Mouse (Mus musculus) ovary, postnatal 14 days (tissue): ENCODE data around the gene Gm10153.
A peak's percentile ranks its signal among the peaks of the same experiment; 100 is the strongest.
"Not testable (repeated sequence)": the region's sequence is repeated elsewhere in the genome, so short reads cannot be mapped to it uniquely, and the experiment has no call there.

Experiments
- DNase-seq: peaks from one replicate; pipeline ENCODE4 v3.0.0; 2022; ENCODE audit warnings: low spot score

Gm10153 gene

GRCm38 (mm10) chr7:142190289-142190688, at the start of gene Gm10153:
TSS of gene Gm10153 (minus strand) at chr7:142190389.
- no peak for DNase-seq

GRCm38 (mm10) chr7:142231540-142231939, 41.4 kb upstream of the Gm10153 start:
- DNase-seq, result no peak

- not testable (repeated sequence) for DNase-seq
Observed at GRCm38 (mm10) chr7:142229871-142230270, 39.7 kb upstream of the Gm10153 start, which contains the start of gene Krtap5-5. TSS of gene Krtap5-5 (minus strand) at chr7:142229971.

GRCm38 (mm10) chr7:142224518-142224917, 34.3 kb upstream of the Gm10153 start:
- no peak for DNase-seq

- not testable (repeated sequence) for DNase-seq
Observed at GRCm38 (mm10) chr7:142212136-142212535, 21.9 kb upstream of the Gm10153 start.

- DNase-seq, result no peak
Observed at GRCm38 (mm10) chr7:142211559-142211958, 21.4 kb upstream of the Gm10153 start, which contains the start of gene Gm7579. TSS of gene Gm7579 (plus strand) at chr7:142211859.

GRCm38 (mm10) chr7:142206891-142207290, 16.7 kb upstream of the Gm10153 start:
- not testable (repeated sequence) for DNase-seq

GRCm38 (mm10) chr7:142205488-142205887, 15.3 kb upstream of the Gm10153 start:
- DNase-seq, result no peak

GRCm38 (mm10) chr7:142201064-142201463, 10.9 kb upstream of the Gm10153 start, which contains the start of gene Krtap5-3:
TSS of gene Krtap5-3 (plus strand) at chr7:142201364.
- no peak for DNase-seq

- DNase-seq, result no peak
Observed at GRCm38 (mm10) chr7:142198748-142199147, 8.6 kb upstream of the Gm10153 start.

- DNase-seq, result no peak
Observed at GRCm38 (mm10) chr7:142188156-142188555, 2.0 kb downstream of the Gm10153 start.

GRCm38 (mm10) chr7:142181021-142181420, 9.2 kb downstream of the Gm10153 start:
- DNase-seq, result no peak

GRCm38 (mm10) chr7:142178685-142179084, 11.5 kb downstream of the Gm10153 start:
- DNase-seq, result no peak

- not testable (repeated sequence) for DNase-seq
Observed at GRCm38 (mm10) chr7:142175905-142176304, 14.3 kb downstream of the Gm10153 start, which contains the start of gene Krtap5-2. TSS of gene Krtap5-2 (minus strand) at chr7:142176005.

GRCm38 (mm10) chr7:142169836-142170235, 20.4 kb downstream of the Gm10153 start:
- no peak for DNase-seq

GRCm38 (mm10) chr7:142165639-142166038, 24.6 kb downstream of the Gm10153 start, which contains the start of gene Gm4553:
TSS of gene Gm4553 (minus strand) at chr7:142165739.
- DNase-seq, result not testable (repeated sequence)

GRCm38 (mm10) chr7:142159366-142159765, 30.8 kb downstream of the Gm10153 start:
- DNase-seq, result no peak

GRCm38 (mm10) chr7:142157013-142157412, 33.2 kb downstream of the Gm10153 start, which contains the start of gene Gm29735:
TSS of gene Gm29735 (minus strand) at chr7:142157113.
- not testable (repeated sequence) for DNase-seq

- DNase-seq, result no peak
Observed at GRCm38 (mm10) chr7:142155308-142155707, 34.9 kb downstream of the Gm10153 start.

GRCm38 (mm10) chr7:142152191-142152590, 38.0 kb downstream of the Gm10153 start:
- DNase-seq, result no peak

- no peak for DNase-seq
Observed at GRCm38 (mm10) chr7:142148633-142149032, 41.6 kb downstream of the Gm10153 start.

- DNase-seq, result peak; percentile 39
Observed at GRCm38 (mm10) chr7:142146033-142146432, 44.2 kb downstream of the Gm10153 start.

GRCm38 (mm10) chr7:142145413-142145940, 44.7 kb downstream of the Gm10153 start:
- no peak for DNase-seq

- no peak for DNase-seq
Observed at GRCm38 (mm10) chr7:142144507-142144906, 45.7 kb downstream of the Gm10153 start, which contains the start of gene Gm45337. TSS of gene Gm45337 (minus strand) at chr7:142144607.
